Mouse (Mus musculus): ENCODE results near the gene Cdk1.

DNA sequence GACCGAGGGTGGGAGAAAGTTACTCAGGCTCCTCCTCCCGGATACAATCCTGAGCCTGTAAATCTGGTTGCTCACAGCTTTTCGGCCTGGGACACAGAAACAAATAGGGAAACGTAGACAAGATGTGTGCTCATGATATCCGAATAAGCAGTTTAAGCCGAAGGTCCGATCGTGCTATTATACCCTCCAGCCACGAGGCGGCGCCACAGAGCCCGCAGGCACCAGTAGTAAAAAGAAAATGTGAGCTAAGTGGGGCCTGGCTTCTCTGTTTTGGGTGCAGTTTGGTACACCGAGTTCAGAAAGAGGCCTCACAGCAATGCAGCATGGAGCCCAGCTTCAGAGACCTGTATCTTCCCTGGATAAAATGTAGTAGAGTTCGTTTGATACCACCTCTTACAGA, 46.5 kb downstream of the Cdk1 start:
- TF ChIP-seq EP300 (IDR thresholded peaks at IDR 0.05; ENCODE audit: low read length) (no peak), CTCF (conservative IDR thresholded peaks at IDR 0.05 in 1 of 2, IDR thresholded peaks at IDR 0.05 in 1 of 2; ENCODE audit: low read depth in 2 of 2, low read length in 2 of 2) (peak; percentile 85 to 96), MAFK (IDR thresholded peaks at IDR 0.05; ENCODE audit: insufficient replicate concordance, low read length) (no peak), GABPA (IDR thresholded peaks at IDR 0.05; ENCODE audit: insufficient replicate concordance, low read depth, low read length) (no peak), JUND (conservative IDR thresholded peaks at IDR 0.05; ENCODE audit: low read depth, low read length) (no peak), CHD2 (IDR thresholded peaks at IDR 0.05; ENCODE audit: low read length) (no peak), POLR2A (IDR thresholded peaks at IDR 0.05; ENCODE audit: low read depth, low read length) (no peak), MAX (IDR thresholded peaks at IDR 0.05; ENCODE audit: low read length) (no peak), USF2 (conservative IDR thresholded peaks at IDR 0.05; ENCODE audit: low read depth, low read length) (no peak)
